Mouse (Mus musculus): ENCODE data around the gene Aoah. TPM values are rescaled to one million over a fixed set of nuclear protein-coding genes. Genes with fewer than 3 reads are reported as not detected.

Gene Aoah
- polyA plus RNA-seq, 1 experiment from 2014 or later: 86.0 TPM

DNA sequence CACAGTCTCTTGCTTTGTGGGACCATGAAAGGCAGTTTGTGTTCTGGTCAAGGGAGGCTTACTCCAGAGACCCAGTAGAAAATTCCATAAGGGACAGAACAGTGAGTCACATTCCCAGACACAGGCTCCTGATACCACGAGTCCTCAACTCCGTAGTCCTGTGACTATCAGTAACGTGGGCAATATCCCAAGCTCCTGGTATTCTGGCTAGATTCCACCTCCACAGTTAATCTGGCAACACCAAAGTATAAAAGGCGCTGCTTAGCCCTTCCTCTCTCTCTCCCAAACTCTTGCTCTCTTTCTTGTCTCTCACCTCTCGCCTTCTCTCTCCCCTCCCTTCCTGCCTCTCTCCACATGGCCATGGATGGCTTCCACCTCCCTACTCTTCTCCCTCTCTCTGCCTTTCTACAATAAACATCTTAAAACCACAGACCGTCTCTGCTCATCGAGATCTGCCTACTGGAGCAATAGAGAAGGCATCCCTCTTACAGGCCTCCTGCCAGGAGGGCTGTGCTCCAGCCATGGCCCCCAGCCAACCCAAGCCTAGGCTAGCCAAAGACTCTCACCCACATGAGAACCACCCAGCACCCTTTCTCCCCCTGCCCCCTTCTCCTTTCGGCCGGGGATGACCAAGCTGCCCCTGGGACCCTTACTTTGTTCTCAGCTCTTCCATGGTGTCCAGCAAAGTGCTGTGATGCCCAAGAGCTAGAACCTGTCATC is 35.4 kb downstream of the Aoah start:
- 90% methylated on average over 9 of the region's 9 CpGs for WGBS (ENCODE audit: missing documents)
- no peak overlapping the region for H3K27ac ChIP-seq
- peaks cover 14% of the 10 kb centered on the region; the same call in 1 of the 2 replicates for H3K79me2 ChIP-seq (ENCODE audit: inconsistent target)
- no peak overlapping the region for H3K4me3 ChIP-seq (ENCODE audit: inconsistent target)
- H3K36me3 ChIP-seq (ENCODE audit: inconsistent target): peaks cover 53% of the 10 kb centered on the region

- Histone ChIP-seq H3K27ac (no peak overlapping the region), H3K36me3 (ENCODE audit: inconsistent target) (peaks cover 85% of the 10 kb centered on the region), H3K4me3 (ENCODE audit: inconsistent target) (no peak overlapping the region), H3K79me2 (ENCODE audit: inconsistent target) (no peaks in the 10 kb centered on the region)
- 69% methylated on average over 3 of the region's 3 CpGs for WGBS (ENCODE audit: missing documents)
Measured at GRCm38 (mm10) chr13:20855893-20856292, 62.0 kb downstream of the Aoah start.

DNA sequence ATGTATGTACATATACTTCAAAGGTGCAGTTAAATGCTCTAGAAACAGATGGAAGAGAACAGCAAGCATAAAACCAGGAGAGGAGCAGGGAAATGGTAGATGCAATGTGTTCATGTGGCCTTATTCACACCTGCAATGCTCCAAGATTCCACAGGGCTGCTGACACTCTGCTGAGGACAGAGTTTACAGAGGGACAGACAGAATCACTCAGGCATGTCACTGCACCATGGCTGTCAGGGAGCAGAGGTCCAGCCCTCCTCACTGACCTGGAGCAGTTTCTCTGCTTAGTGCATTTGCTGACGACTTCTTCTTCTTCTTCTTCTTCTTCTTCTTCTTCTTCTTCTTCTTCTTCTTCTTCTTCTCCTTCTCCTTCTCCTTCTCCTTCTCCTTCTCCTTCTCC is 105.5 kb downstream of the Aoah start:
- no peak overlapping the region for H3K4me3 ChIP-seq (ENCODE audit: inconsistent target)
- H3K79me2 ChIP-seq (ENCODE audit: inconsistent target): no peaks in the 10 kb centered on the region
- WGBS (ENCODE audit: missing documents): no CpG with 5 or more reads among the region's 1 CpGs
- no peak overlapping the region for H3K27ac ChIP-seq
- peaks cover 33% of the 10 kb centered on the region for H3K36me3 ChIP-seq (ENCODE audit: inconsistent target)

DNA sequence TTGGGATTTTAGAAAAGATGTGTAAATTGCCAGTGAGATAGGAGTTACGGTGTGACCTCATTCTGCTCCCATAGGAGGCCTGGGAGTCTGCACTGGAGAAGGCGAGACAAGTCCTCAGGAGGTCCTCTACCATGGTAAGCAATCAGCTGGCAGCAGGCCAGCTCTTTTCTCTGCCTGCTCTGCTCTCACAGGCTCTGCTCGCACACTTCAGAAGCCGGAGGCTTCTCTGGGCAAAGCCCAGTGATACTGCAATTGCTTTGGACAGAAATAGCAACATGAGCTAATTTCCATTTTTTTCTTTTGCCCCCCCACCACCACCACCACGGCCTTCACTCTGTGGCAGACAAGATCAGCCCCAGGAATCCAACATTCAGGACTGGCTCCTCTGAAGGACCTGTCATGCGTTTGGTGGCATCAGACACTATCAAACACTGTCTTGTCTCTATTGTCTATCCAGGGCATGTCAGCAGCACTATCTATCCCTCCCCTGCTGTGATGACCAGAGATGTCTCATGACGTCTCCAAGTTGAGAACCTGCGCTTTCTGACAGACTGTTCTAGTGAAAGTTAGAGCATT is 106.6 kb downstream of the Aoah start:
- H3K79me2 ChIP-seq (ENCODE audit: inconsistent target): no peaks in the 10 kb centered on the region
- H3K4me3 ChIP-seq (ENCODE audit: inconsistent target): no peak overlapping the region
- H3K27ac ChIP-seq: no peak overlapping the region
- H3K36me3 ChIP-seq (ENCODE audit: inconsistent target): peaks cover 44% of the 10 kb centered on the region
- 83% methylated on average over 8 of the region's 8 CpGs for WGBS (ENCODE audit: missing documents)

DNA sequence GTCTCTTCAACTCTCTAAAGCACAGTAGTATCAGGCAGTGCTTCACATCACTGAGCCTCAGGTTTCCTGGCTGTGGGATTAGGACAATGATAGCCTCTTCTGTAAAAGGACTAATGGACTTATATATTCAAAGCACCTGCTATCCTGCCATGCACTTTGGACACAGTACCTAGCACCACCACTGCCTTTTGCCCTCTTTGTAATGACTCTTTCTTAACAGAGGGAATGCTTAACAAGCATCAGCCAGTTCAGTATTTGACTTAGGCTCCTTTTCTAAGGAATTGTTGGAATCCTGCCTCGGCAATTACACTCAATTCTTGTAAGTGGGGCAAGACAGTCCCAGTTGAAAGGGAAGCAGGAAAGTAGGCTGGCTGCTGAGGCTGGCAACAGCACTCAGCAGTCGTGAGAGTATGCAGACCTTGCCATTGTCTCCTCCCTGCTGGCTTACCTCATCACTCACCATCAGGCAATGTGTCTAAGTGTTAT is 107.1 kb downstream of the Aoah start:
- Histone ChIP-seq H3K4me3 (ENCODE audit: inconsistent target) (no peak overlapping the region), H3K36me3 (ENCODE audit: inconsistent target) (peaks cover 49% of the 10 kb centered on the region), H3K27ac (no peak overlapping the region), H3K79me2 (ENCODE audit: inconsistent target) (no peaks in the 10 kb centered on the region)
- 40% methylated on average over 2 of the region's 2 CpGs for WGBS (ENCODE audit: missing documents)

- H3K36me3 ChIP-seq (ENCODE audit: inconsistent target): peaks cover 56% of the 10 kb centered on the region
- H3K27ac ChIP-seq: no peak overlapping the region
- 91% methylated on average over 3 of the region's 3 CpGs for WGBS (ENCODE audit: missing documents)
- no peak overlapping the region for H3K4me3 ChIP-seq (ENCODE audit: inconsistent target)
- H3K79me2 ChIP-seq (ENCODE audit: inconsistent target): no peaks in the 10 kb centered on the region
Measured at GRCm38 (mm10) chr13:20901634-20902135, 107.8 kb downstream of the Aoah start.

- Histone ChIP-seq H3K27ac (no peak overlapping the region), H3K79me2 (ENCODE audit: inconsistent target) (no peaks in the 10 kb centered on the region), H3K36me3 (ENCODE audit: inconsistent target) (peaks cover 77% of the 10 kb centered on the region), H3K4me3 (ENCODE audit: inconsistent target) (no peak overlapping the region)
- WGBS (ENCODE audit: missing documents): 84% methylated on average over 4 of the region's 4 CpGs
Measured at GRCm38 (mm10) chr13:20904118-20904517, 110.2 kb downstream of the Aoah start.

DNA sequence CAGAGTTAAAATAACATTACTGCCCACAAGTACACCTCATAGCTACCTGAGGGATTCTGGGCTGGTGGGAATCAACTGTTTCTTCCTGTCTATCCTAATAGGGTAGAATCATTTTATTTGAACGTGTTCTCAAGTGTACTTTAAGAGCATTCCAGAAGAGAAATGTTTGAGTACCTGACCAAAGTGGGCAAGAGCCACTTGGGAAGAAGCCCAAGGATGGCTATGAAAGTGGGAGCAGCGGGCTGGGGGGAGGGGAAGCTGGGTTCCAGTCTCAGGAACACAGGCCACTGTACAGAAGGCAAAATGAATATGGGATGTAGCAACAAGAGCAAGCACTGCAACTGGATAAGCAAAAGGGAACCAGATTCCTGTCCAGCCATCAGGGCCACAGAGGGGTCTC is 111.3 kb downstream of the Aoah start:
- Histone ChIP-seq H3K4me3 (ENCODE audit: inconsistent target) (no peak overlapping the region), H3K27ac (no peak overlapping the region), H3K79me2 (ENCODE audit: inconsistent target) (no peaks in the 10 kb centered on the region), H3K36me3 (ENCODE audit: inconsistent target) (peaks cover 85% of the 10 kb centered on the region)
- WGBS (ENCODE audit: missing documents): 92% methylated on average over 2 of the region's 2 CpGs

DNA sequence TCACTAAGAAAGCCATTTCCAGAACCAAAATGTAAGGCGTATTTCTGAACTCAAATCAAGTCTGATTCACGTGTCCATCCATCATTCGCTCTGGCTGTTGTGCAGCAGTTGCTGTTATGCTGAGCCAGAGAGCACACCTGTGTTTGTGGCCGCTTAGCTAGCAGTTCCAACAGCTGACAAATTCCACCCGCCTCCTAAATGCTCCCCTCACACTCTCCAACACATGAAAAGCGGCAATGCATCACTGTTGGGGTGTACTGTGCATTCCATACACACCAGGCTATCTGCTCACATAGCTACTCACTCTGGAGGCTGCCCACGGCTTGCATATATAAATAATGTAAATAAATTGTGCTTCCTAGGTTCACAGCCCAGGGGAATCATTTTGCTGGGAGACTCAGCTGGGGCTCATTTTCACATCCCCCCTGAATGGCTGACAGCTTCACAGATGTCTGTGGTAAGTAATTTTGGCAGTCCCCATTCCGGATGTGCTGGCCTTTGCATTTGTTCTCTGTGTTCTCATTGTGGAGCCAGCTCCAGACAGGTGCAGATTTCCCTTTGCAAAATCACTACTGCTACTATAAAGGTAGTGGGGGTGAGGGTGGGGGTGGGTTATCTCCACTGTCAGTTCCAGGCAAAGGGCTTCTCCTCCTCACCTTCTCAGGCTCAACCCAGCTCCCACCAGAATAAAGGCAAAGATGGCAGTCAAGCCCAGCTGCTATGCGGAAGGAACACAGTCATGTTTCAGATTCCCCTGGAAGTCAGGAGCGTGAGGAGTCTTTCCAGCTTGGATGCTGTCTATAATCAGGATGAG is 123.0 kb downstream of the Aoah start:
- Histone ChIP-seq H3K4me3 (ENCODE audit: inconsistent target) (no peak overlapping the region), H3K36me3 (ENCODE audit: inconsistent target) (peaks cover 97% of the 10 kb centered on the region), H3K79me2 (ENCODE audit: inconsistent target) (no peaks in the 10 kb centered on the region), H3K27ac (no peak overlapping the region)
- WGBS (ENCODE audit: missing documents): 89% methylated on average over 10 of the region's 10 CpGs

GRCm38 (mm10) chr13:20920401-20920800 is 126.5 kb downstream of the Aoah start:
- peaks cover 71% of the 10 kb centered on the region for H3K36me3 ChIP-seq (ENCODE audit: inconsistent target)
- no peak overlapping the region for H3K4me3 ChIP-seq (ENCODE audit: inconsistent target)
- WGBS (ENCODE audit: missing documents): 94% methylated on average over 3 of the region's 3 CpGs
- no peak overlapping the region for H3K27ac ChIP-seq
- H3K79me2 ChIP-seq (ENCODE audit: inconsistent target): no peaks in the 10 kb centered on the region

GRCm38 (mm10) chr13:20936016-20936415 is 142.1 kb downstream of the Aoah start:
- Histone ChIP-seq H3K79me2 (ENCODE audit: inconsistent target) (no peaks in the 10 kb centered on the region), H3K27ac (no peak overlapping the region), H3K36me3 (ENCODE audit: inconsistent target) (peaks cover 38% of the 10 kb centered on the region), H3K4me3 (ENCODE audit: inconsistent target) (no peak overlapping the region)

GRCm38 (mm10) chr13:20937452-20937851 is 143.5 kb downstream of the Aoah start:
- WGBS (ENCODE audit: missing documents): 14% methylated on average over 5 of the region's 5 CpGs
- H3K4me3 ChIP-seq (ENCODE audit: inconsistent target): no peak overlapping the region
- no peak overlapping the region for H3K27ac ChIP-seq
- no peaks in the 10 kb centered on the region for H3K79me2 ChIP-seq (ENCODE audit: inconsistent target)
- H3K36me3 ChIP-seq (ENCODE audit: inconsistent target): peaks cover 45% of the 10 kb centered on the region

GRCm38 (mm10) chr13:20939099-20939498 is 145.2 kb downstream of the Aoah start:
- no peaks in the 10 kb centered on the region for H3K79me2 ChIP-seq (ENCODE audit: inconsistent target)
- WGBS (ENCODE audit: missing documents): 88% methylated on average over 6 of the region's 6 CpGs
- H3K27ac ChIP-seq: no peak overlapping the region
- peaks cover 60% of the 10 kb centered on the region for H3K36me3 ChIP-seq (ENCODE audit: inconsistent target)
- H3K4me3 ChIP-seq (ENCODE audit: inconsistent target): no peak overlapping the region

DNA sequence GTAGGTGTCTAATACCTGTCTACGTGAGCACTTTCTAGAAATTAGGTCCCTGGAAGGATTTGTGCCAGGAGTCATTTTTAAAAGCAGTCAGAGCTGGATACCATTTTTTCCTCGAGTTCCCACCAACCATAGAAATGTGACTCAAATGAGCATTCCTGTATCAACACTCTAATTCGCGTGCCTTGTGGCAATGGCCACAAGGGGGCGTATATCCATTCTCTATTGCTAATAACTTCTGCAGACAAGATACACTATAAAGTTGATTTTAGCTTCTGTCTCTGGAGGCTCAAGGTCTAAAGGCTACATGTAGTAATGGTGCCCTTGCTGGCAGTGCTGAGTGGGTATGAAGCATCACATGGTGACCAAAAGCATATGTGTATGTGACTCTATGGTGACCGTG is 146.5 kb downstream of the Aoah start:
- Histone ChIP-seq H3K27ac (no peak overlapping the region), H3K4me3 (ENCODE audit: inconsistent target) (no peak overlapping the region), H3K36me3 (ENCODE audit: inconsistent target) (peaks cover 73% of the 10 kb centered on the region), H3K79me2 (ENCODE audit: inconsistent target) (no peaks in the 10 kb centered on the region)
- 48% methylated on average over 6 of the region's 6 CpGs for WGBS (ENCODE audit: missing documents)

- Histone ChIP-seq H3K36me3 (ENCODE audit: inconsistent target) (peaks cover 65% of the 10 kb centered on the region), H3K4me3 (ENCODE audit: inconsistent target) (no peak overlapping the region), H3K79me2 (ENCODE audit: inconsistent target) (no peaks in the 10 kb centered on the region), H3K27ac (no peak overlapping the region)
- 89% methylated on average over 4 of the region's 4 CpGs for WGBS (ENCODE audit: missing documents)
Measured at GRCm38 (mm10) chr13:20941707-20942106, 147.8 kb downstream of the Aoah start.

All from macrophage (primary cell).